Mouse (Mus musculus): ENCODE measurements around the gene Sh3bp2.

GRCm38 (mm10) chr5:34524511-34524910 lies 1.1 kb upstream of the Sh3bp2 start:
- TF ChIP-seq CTCF (IDR thresholded peaks at IDR 0.05; ENCODE audit: extremely low read depth, insufficient read depth, low read length) (no peak), POLR2A (IDR thresholded peaks at IDR 0.05; ENCODE audit: extremely low read depth, insufficient read depth, low read length) (no peak)
